Mouse (Mus musculus) urinary bladder, adult 18-20 months (tissue): ENCODE measurements around the gene Slc41a3.

Experiments used
- DNase-seq, 2 experiments: peaks; one replicate each; pipeline ENCODE4 v3.0.0; 2022; ENCODE audit warnings: low spot score in 2 of 2, mixed read lengths in 2 of 2

The Slc41a3 gene

GRCm38 (mm10) chr6:90597592-90597991 lies 6.9 kb upstream of the Slc41a3 start:
- DNase-seq = no peak

GRCm38 (mm10) chr6:90598197-90598596 lies 6.3 kb upstream of the Slc41a3 start:
- no peak for DNase-seq

- DNase-seq = no peak
Observed at GRCm38 (mm10) chr6:90600351-90600750, 4.2 kb upstream of the Slc41a3 start.

- DNase-seq = no peak
Observed at GRCm38 (mm10) chr6:90601736-90602135, 2.8 kb upstream of the Slc41a3 start.

- no peak for DNase-seq
Observed at GRCm38 (mm10) chr6:90602304-90602703, 2.2 kb upstream of the Slc41a3 start.

GRCm38 (mm10) chr6:90603126-90603525 lies 1.4 kb upstream of the Slc41a3 start:
- DNase-seq = no peak

- DNase-seq = no peak
Observed at GRCm38 (mm10) chr6:90604130-90604529, 395 bp upstream of the Slc41a3 start.

GRCm38 (mm10) chr6:90605298-90605665 lies 757 bp downstream of the Slc41a3 start:
- no peak for DNase-seq

- DNase-seq = peak in 1 of 2 experiments; percentile 43
Observed at GRCm38 (mm10) chr6:90606538-90606937, 2.0 kb downstream of the Slc41a3 start.

GRCm38 (mm10) chr6:90607196-90607595 lies 2.7 kb downstream of the Slc41a3 start:
- no peak for DNase-seq

- DNase-seq = no peak
Observed at GRCm38 (mm10) chr6:90608186-90608585, 3.7 kb downstream of the Slc41a3 start.

GRCm38 (mm10) chr6:90610248-90610647 lies 5.7 kb downstream of the Slc41a3 start:
- no peak for DNase-seq

- no peak for DNase-seq
Observed at GRCm38 (mm10) chr6:90613277-90613676, 8.8 kb downstream of the Slc41a3 start.

GRCm38 (mm10) chr6:90615362-90615761 lies 10.8 kb downstream of the Slc41a3 start:
- no peak for DNase-seq

GRCm38 (mm10) chr6:90615991-90616390 lies 11.5 kb downstream of the Slc41a3 start:
- no peak for DNase-seq

- no peak for DNase-seq
Observed at GRCm38 (mm10) chr6:90616481-90616880, 12.0 kb downstream of the Slc41a3 start.

GRCm38 (mm10) chr6:90618274-90618673 lies 13.7 kb downstream of the Slc41a3 start:
- DNase-seq = no peak

- DNase-seq = no peak
Observed at GRCm38 (mm10) chr6:90618821-90619636, 14.5 kb downstream of the Slc41a3 start.

GRCm38 (mm10) chr6:90619936-90620335 lies 15.4 kb downstream of the Slc41a3 start:
- DNase-seq = no peak

- no peak for DNase-seq
Observed at GRCm38 (mm10) chr6:90620791-90621583, 16.5 kb downstream of the Slc41a3 start.

- no peak for DNase-seq
Observed at GRCm38 (mm10) chr6:90621584-90621890, 17.0 kb downstream of the Slc41a3 start.

- no peak for DNase-seq
Observed at GRCm38 (mm10) chr6:90622758-90623455, 18.4 kb downstream of the Slc41a3 start.

GRCm38 (mm10) chr6:90623456-90623836 lies 18.9 kb downstream of the Slc41a3 start:
- DNase-seq = no peak
